Mouse (Mus musculus) ES-E14 (cell line): Measurements from ENCODE around the gene Dnpep.

ENCODE experiments used
- CHD2 ChIP-seq: IDR thresholded peaks from 2 replicates; pipeline ENCODE4 v1.6.1; 2014; ENCODE audit warnings: mild to moderate bottlenecking, low read depth, low read length, inconsistent platforms
- MAFK ChIP-seq: IDR thresholded peaks from 2 replicates; pipeline ENCODE4 v1.6.1; 2014; ENCODE audit warnings: mild to moderate bottlenecking, low read depth, low read length, inconsistent platforms; ENCODE audit not compliant: insufficient read depth

GRCm38 (mm10) chr1:75342874-75343416 is 25.2 kb upstream of the Dnpep start:
- no peak for TF ChIP-seq CHD2
- no peak for TF ChIP-seq MAFK
